Comparison of ENCODE assay signal across 39 mouse cellular contexts in genomic region chr3:54668722-54669121, GRCm38 (mm10). TPM values are rescaled to one million over a fixed set of nuclear protein-coding genes. Genes with fewer than 3 reads are reported as not detected.
DNase-seq lines count a peak whose midpoint lies in the region; ATAC-seq lines count a peak whose summit lies in the region.
"Had no signal": no experiment of that assay in that cellular context is flagged by ENCODE, and none has a peak within 500 bp of the region (broad histone marks: within the 10 kb centered on the region; RNA-seq: fewer than 3 reads in every experiment).

No protein-coding gene starts in this region.

- peak; percentile 84 for ATAC-seq in granulocyte monocyte progenitor cell, adult 5-6 weeks (replicated peaks; ENCODE audit: poor library complexity, severe bottlenecking)
- peak; percentile 67 for ATAC-seq in megakaryocyte progenitor cell, adult 5-6 weeks (replicated peaks; ENCODE audit: poor library complexity)
- ATAC-seq in forebrain, embryonic 11.5 days (replicated peaks; ENCODE audit: low FRiP score), result no peak
- ATAC-seq in hindbrain, embryonic 13.5 days (ENCODE audit: low FRiP score), result no peak
- ATAC-seq: CD4-positive, CD25-positive, alpha-beta regulatory T cell, adult 4 months; forebrain, embryonic 14.5 days; forebrain, postnatal 0 days; hindbrain, postnatal 0 days; inflammation-experienced regulatory T-cells, adult 6 months; intestine, embryonic 16.5 days had no signal

- no peaks in the 10 kb centered on the region for H3K4me1 ChIP-seq in forebrain, embryonic 11.5 days (replicated peaks; ENCODE audit: control insufficient read depth, insufficient read depth, low read length)
- H3K4me1 ChIP-seq in hindbrain, embryonic 13.5 days (replicated peaks), result no peaks in the 10 kb centered on the region
- H3K4me1 ChIP-seq: heart, embryonic 12.5 days; heart, embryonic 15.5 days; hindbrain, embryonic 10.5 days had no signal

- H3K27me3 ChIP-seq in forebrain, embryonic 11.5 days (ENCODE audit: control insufficient read depth, insufficient read depth, low read length), result no peaks in the 10 kb centered on the region
- H3K27me3 ChIP-seq in hindbrain, embryonic 13.5 days, result no peaks in the 10 kb centered on the region
- H3K27me3 ChIP-seq: embryonic facial prominence, embryonic 13.5 days; heart, embryonic 12.5 days; heart, embryonic 15.5 days had no signal

- H3K36me3 ChIP-seq in forebrain, embryonic 11.5 days (ENCODE audit: control insufficient read depth, insufficient read depth, low read length), result no peaks in the 10 kb centered on the region
- H3K36me3 ChIP-seq in hindbrain, embryonic 13.5 days, result no peaks in the 10 kb centered on the region
- H3K36me3 ChIP-seq: embryonic facial prominence, embryonic 10.5 days; embryonic facial prominence, embryonic 13.5 days; forebrain, embryonic 10.5 days; heart, embryonic 12.5 days; heart, embryonic 15.5 days; hindbrain, embryonic 10.5 days had no signal

- H3K9ac ChIP-seq in forebrain, embryonic 11.5 days (ENCODE audit: low read length), result no peak overlapping the region
- no peak overlapping the region for H3K9ac ChIP-seq in hindbrain, embryonic 13.5 days
- H3K9ac ChIP-seq: embryonic facial prominence, embryonic 13.5 days; forebrain, postnatal 0 days; heart, embryonic 12.5 days; heart, embryonic 15.5 days; hindbrain, embryonic 14.5 days had no signal

- no peak overlapping the region for H3K27ac ChIP-seq in forebrain, embryonic 11.5 days (ENCODE audit: low read depth, low read length)
- H3K27ac ChIP-seq in hindbrain, embryonic 13.5 days, result no peak overlapping the region
- H3K27ac ChIP-seq: embryonic facial prominence, embryonic 10.5 days; embryonic facial prominence, embryonic 13.5 days; forebrain, embryonic 10.5 days; gastrocnemius, adult 2 months; heart, adult 2 months; heart, embryonic 15.5 days; hindbrain, embryonic 10.5 days; hindbrain, embryonic 14.5 days; hindbrain, postnatal 0 days had no signal

- H3K4me2 ChIP-seq in forebrain, embryonic 11.5 days (ENCODE audit: low read depth, low read length, severe bottlenecking), result no peak overlapping the region
- H3K4me2 ChIP-seq in hindbrain, embryonic 13.5 days, result no peak overlapping the region
- H3K4me2 ChIP-seq: embryonic facial prominence, embryonic 13.5 days; heart, embryonic 12.5 days; heart, embryonic 15.5 days; hindbrain, embryonic 14.5 days had no signal

- WGBS in forebrain, embryonic 11.5 days, result 86% methylated on average over 6 of the region's 6 CpGs
- 87% methylated on average over 6 of the region's 6 CpGs for WGBS in hindbrain, embryonic 13.5 days

- DNase-seq in A20 (ENCODE audit: low read depth, low spot score), result peak; percentile 17
- DNase-seq in ZHBTc4 (ENCODE audit: low read depth, low spot score), result peak; percentile 11
- DNase-seq in gastrocnemius, postnatal 25 days, result no peak
- no peak for DNase-seq in forebrain, embryonic 11.5 days (ENCODE audit: low spot score)
- DNase-seq: adrenal gland, postnatal 10 days; adrenal gland, postnatal 36 days; cerebellum, adult 11 months; cerebellum, adult 2 months; cerebellum, adult 9-11 months; cerebellum, postnatal 25 days; embryo, embryonic 11 days; forebrain, postnatal 0 days; gastrocnemius, adult 2 months; gastrocnemius, postnatal 14 days; heart, adult 2 months; heart, postnatal 10 days; heart, postnatal 36 days had no signal

- H3K4me3 ChIP-seq in forebrain, embryonic 11.5 days (ENCODE audit: low read depth, low read length), result no peak overlapping the region
- H3K4me3 ChIP-seq in hindbrain, embryonic 13.5 days, result no peak overlapping the region
- H3K4me3 ChIP-seq: embryonic facial prominence, embryonic 10.5 days; embryonic facial prominence, embryonic 13.5 days; erythroblast, embryonic 14.5 days; forebrain, embryonic 10.5 days; gastrocnemius, adult 2 months; heart, adult 2 months; heart, embryonic 12.5 days; heart, embryonic 15.5 days; hindbrain, embryonic 10.5 days had no signal

- H3K9me3 ChIP-seq in forebrain, embryonic 11.5 days (ENCODE audit: control insufficient read depth, low read length), result no peaks in the 10 kb centered on the region
- H3K9me3 ChIP-seq in hindbrain, embryonic 13.5 days, result no peaks in the 10 kb centered on the region
- H3K9me3 ChIP-seq: embryonic facial prominence, embryonic 10.5 days; embryonic facial prominence, embryonic 13.5 days; forebrain, embryonic 10.5 days; heart, embryonic 12.5 days; heart, embryonic 15.5 days; hindbrain, embryonic 10.5 days had no signal

RNA-seq across cellular contexts. Expression of gene Supt20, which starts 23.9 kb away (rescaled TPM):
- 95.9 and 96.3 TPM in 2 replicates for total RNA-seq in granulocyte monocyte progenitor cell, adult 5-6 weeks (2014; fragmentation: Nextera tagmentation)
- total RNA-seq in granulocyte monocyte progenitor cell, adult 5-6 weeks (2017), result 52.4 and 56.0 TPM in 2 replicates
- total RNA-seq in megakaryocyte progenitor cell, adult 5-6 weeks (2015), result 92.6 and 93.8 TPM in 2 replicates
- total RNA-seq in megakaryocyte progenitor cell, adult 5-6 weeks (2017), result 47.4 and 84.9 TPM in 2 replicates
- total RNA-seq in gastrocnemius, postnatal 25 days (2021), result 10 to 100 TPM; 12.1 to 12.4 TPM
- polyA plus RNA-seq in forebrain, embryonic 11.5 days (2014; fragmentation: Nextera tagmentation; extraction: Ambion mirVana), result 123 and 129 TPM in 2 replicates
- 92.5 and 94.4 TPM in 2 replicates for polyA plus RNA-seq in hindbrain, embryonic 13.5 days (2015; fragmentation: Nextera tagmentation; extraction: Ambion mirVana)

RNA-seq across cellular contexts. Expression of gene Gm21958, which starts 45.4 kb away (rescaled TPM):
- total RNA-seq in granulocyte monocyte progenitor cell, adult 5-6 weeks (2014; fragmentation: Nextera tagmentation), result not detected in 2 replicates
- not detected in 2 replicates for total RNA-seq in granulocyte monocyte progenitor cell, adult 5-6 weeks (2017)
- not detected in 2 replicates for total RNA-seq in megakaryocyte progenitor cell, adult 5-6 weeks (2015)
- not detected in 2 replicates for total RNA-seq in megakaryocyte progenitor cell, adult 5-6 weeks (2017)
- not detected for total RNA-seq in gastrocnemius, postnatal 25 days (2021)
- polyA plus RNA-seq in forebrain, embryonic 11.5 days (2014; fragmentation: Nextera tagmentation; extraction: Ambion mirVana), result 1.0 and 1.8 TPM in 2 replicates
- polyA plus RNA-seq in hindbrain, embryonic 13.5 days (2015; fragmentation: Nextera tagmentation; extraction: Ambion mirVana), result 0.65 and 0.83 TPM in 2 replicates
- total RNA-seq: adrenal gland, adult 18-20 months; adrenal gland, postnatal 10 days; adrenal gland, postnatal 36 days; forebrain, postnatal 0 days; gastrocnemius, adult 2 months; gastrocnemius, postnatal 14 days; heart, adult 2 months; heart, postnatal 10 days; heart, postnatal 36 days; hindbrain, postnatal 0 days; MEL had no signal
- polyA plus RNA-seq: C2C12; cerebellum, adult 2 months; cortical plate, adult 2 months; embryonic facial prominence, embryonic 10.5 days; embryonic facial prominence, embryonic 13.5 days; erythroblast, embryonic 14.5 days; forebrain, embryonic 14.5 days; frontal cortex, adult 2 months; gonadal fat pad, adult 2 months; heart, adult 2 months; hindbrain, embryonic 14.5 days; hindbrain, postnatal 0 days; intestine, embryonic 16.5 days had no signal

Comparison
In these comparisons a context has a peak if more than half of its experiments do, and no peak if none do; other contexts are left out.
1. DNase-seq: peak in A20 (single experiment) and ZHBTc4 (single experiment); none in gastrocnemius, postnatal 25 days (single experiment) and forebrain, embryonic 11.5 days (single experiment).
2. ATAC-seq: peak in granulocyte monocyte progenitor cell, adult 5-6 weeks (single experiment) and megakaryocyte progenitor cell, adult 5-6 weeks (single experiment); none in forebrain, embryonic 11.5 days (single experiment) and hindbrain, embryonic 13.5 days (single experiment).